Mouse (Mus musculus): ENCODE results near the gene Asphd2. TPM values are rescaled to one million over a fixed set of nuclear protein-coding genes. Genes with fewer than 3 reads are reported as not detected.
A peak's percentile ranks its signal among the peaks of the same experiment; 100 is the strongest.

Gene Asphd2
- polyA plus RNA-seq, 1 experiment from 2014 or later: 0.21 TPM

- no peak overlapping the region for H3K9ac ChIP-seq (replicated peaks)
- DNase-seq: no peak
- ATAC-seq: no peak
- no peak overlapping the region for H3K4me2 ChIP-seq (ENCODE audit: low read depth, low read length)
- no peaks in the 10 kb centered on the region for H3K27me3 ChIP-seq (ENCODE audit: insufficient read depth, low read length)
- TF ChIP-seq EP300 (IDR thresholded peaks at IDR 0.05; ENCODE audit: low read depth) (no peak), CTCF (IDR thresholded peaks at IDR 0.05; ENCODE audit: low read depth) (no peak)
- no peak overlapping the region for H3K4me3 ChIP-seq (ENCODE audit: low read depth, low read length)
- WGBS (ENCODE audit: insufficient replicate concordance): 75% methylated on average over 9 of the region's 9 CpGs
- 0 out of 2 replicates have a peak overlapping the region, but pooled peaks have one; percentile 16 for H3K27ac ChIP-seq (ENCODE audit: low read depth)
- peaks cover 9% of the 10 kb centered on the region for H3K36me3 ChIP-seq (replicated peaks; ENCODE audit: insufficient read depth, low read length)
- 0 out of 2 replicates have a peak, but pooled peaks cover 5% of the 10 kb centered on the region for H3K4me1 ChIP-seq (ENCODE audit: insufficient read depth)
- no peaks in the 10 kb centered on the region for H3K9me3 ChIP-seq (ENCODE audit: low read length)
Observed at GRCm38 (mm10) chr5:112356322-112356721, 38.3 kb downstream of the Asphd2 start.

- 0 out of 2 replicates have a peak, but pooled peaks cover 5% of the 10 kb centered on the region for H3K4me1 ChIP-seq (ENCODE audit: insufficient read depth)
- no peak within 1 kb of the TSS for H3K9ac ChIP-seq (replicated peaks)
- H3K4me3 ChIP-seq (ENCODE audit: low read depth, low read length): no peak within 1 kb of the TSS
- no peak within 1 kb of the TSS for H3K4me2 ChIP-seq (ENCODE audit: low read depth, low read length)
- H3K36me3 ChIP-seq (replicated peaks; ENCODE audit: insufficient read depth, low read length): peaks cover 12% of the 10 kb centered on the region
- peak; percentile 51 for ATAC-seq
- 53% methylated on average over 13 of the region's 13 CpGs for WGBS (ENCODE audit: insufficient replicate concordance)
- H3K9me3 ChIP-seq (ENCODE audit: low read length): no peaks in the 10 kb centered on the region
- no peak for TF ChIP-seq CTCF (IDR thresholded peaks at IDR 0.05; ENCODE audit: low read depth)
- TF ChIP-seq EP300 (IDR thresholded peaks at IDR 0.05; ENCODE audit: low read depth): no peak
- H3K27me3 ChIP-seq (ENCODE audit: insufficient read depth, low read length): no peaks in the 10 kb centered on the region
- H3K27ac ChIP-seq (ENCODE audit: low read depth): 0 out of 2 replicates have a peak within 1 kb of the TSS, but pooled peaks have one; percentile 16
- peak; percentile 69 for DNase-seq
Observed at GRCm38 (mm10) chr5:112355910-112356309, 38.8 kb downstream of the Asphd2 start, which contains the start of gene Gm6583. Gene Gm6583 (minus strand): TSS chr5:112356033.

GRCm38 (mm10) chr5:112355493-112355892 lies 39.2 kb downstream of the Asphd2 start:
- Histone ChIP-seq H3K4me2 (ENCODE audit: low read depth, low read length) (no peak overlapping the region), H3K27me3 (ENCODE audit: insufficient read depth, low read length) (no peaks in the 10 kb centered on the region), H3K4me1 (ENCODE audit: insufficient read depth) (0 out of 2 replicates have a peak, but pooled peaks cover 5% of the 10 kb centered on the region)

GRCm38 (mm10) chr5:112349169-112349568 lies 45.5 kb downstream of the Asphd2 start:
- DNase-seq (no peak), ATAC-seq (no peak)
- Histone ChIP-seq H3K9me3 (ENCODE audit: low read length) (no peaks in the 10 kb centered on the region), H3K4me3 (ENCODE audit: low read depth, low read length) (no peak overlapping the region), H3K27ac (ENCODE audit: low read depth) (no peak overlapping the region), H3K4me2 (ENCODE audit: low read depth, low read length) (no peak overlapping the region), H3K27me3 (ENCODE audit: insufficient read depth, low read length) (no peaks in the 10 kb centered on the region), H3K36me3 (replicated peaks; ENCODE audit: insufficient read depth, low read length) (peaks cover 35% of the 10 kb centered on the region), H3K9ac (replicated peaks) (no peak overlapping the region), H3K4me1 (ENCODE audit: insufficient read depth) (peaks cover 8% of the 10 kb centered on the region)
- 86% methylated on average over 8 of the region's 8 CpGs for WGBS (ENCODE audit: insufficient replicate concordance)
- no peak for TF ChIP-seq EP300 (IDR thresholded peaks at IDR 0.05; ENCODE audit: low read depth)
- no peak for TF ChIP-seq CTCF (IDR thresholded peaks at IDR 0.05; ENCODE audit: low read depth)

More at GRCm38 (mm10) chr5:112355493-112355892, 39.2 kb downstream of the Asphd2 start:
- no peak overlapping the region for H3K27ac ChIP-seq (ENCODE audit: low read depth)
- no peak overlapping the region for H3K4me3 ChIP-seq (ENCODE audit: low read depth, low read length)
- no peak overlapping the region for H3K9ac ChIP-seq (replicated peaks)
- ATAC-seq (peak; percentile 13; the same call in 1 of the 2 replicates), DNase-seq (no peak)
- no peak for TF ChIP-seq EP300 (IDR thresholded peaks at IDR 0.05; ENCODE audit: low read depth)
- TF ChIP-seq CTCF (IDR thresholded peaks at IDR 0.05; ENCODE audit: low read depth): no peak
- 57% methylated on average over 6 of the region's 6 CpGs for WGBS (ENCODE audit: insufficient replicate concordance)
- H3K36me3 ChIP-seq (replicated peaks; ENCODE audit: insufficient read depth, low read length): peaks cover 13% of the 10 kb centered on the region
- H3K9me3 ChIP-seq (ENCODE audit: low read length): no peaks in the 10 kb centered on the region

- ATAC-seq (no peak), DNase-seq (no peak)
- no peak overlapping the region for H3K4me3 ChIP-seq (ENCODE audit: low read depth, low read length)
- H3K9ac ChIP-seq (replicated peaks): peak overlapping the region; percentile 8; the same call in 1 of the 2 replicates
- peaks cover 26% of the 10 kb centered on the region for H3K36me3 ChIP-seq (replicated peaks; ENCODE audit: insufficient read depth, low read length)
- 70% methylated on average over 16 of the region's 16 CpGs for WGBS (ENCODE audit: insufficient replicate concordance)
- peaks cover 20% of the 10 kb centered on the region for H3K4me1 ChIP-seq (ENCODE audit: insufficient read depth)
- no peaks in the 10 kb centered on the region for H3K9me3 ChIP-seq (ENCODE audit: low read length)
- TF ChIP-seq EP300 (IDR thresholded peaks at IDR 0.05; ENCODE audit: low read depth) (no peak), CTCF (IDR thresholded peaks at IDR 0.05; ENCODE audit: low read depth) (no peak)
- no peak overlapping the region for H3K4me2 ChIP-seq (ENCODE audit: low read depth, low read length)
- no peak overlapping the region for H3K27ac ChIP-seq (ENCODE audit: low read depth)
- H3K27me3 ChIP-seq (ENCODE audit: insufficient read depth, low read length): no peaks in the 10 kb centered on the region
Observed at GRCm38 (mm10) chr5:112346211-112346965, 48.3 kb downstream of the Asphd2 start.
